Mouse (Mus musculus): ENCODE measurements around the gene Pgam2.
"Not testable (repeated sequence)": the region's sequence is repeated elsewhere in the genome, so short reads cannot be mapped to it uniquely, and the experiment has no call there.

Gene Pgam2

GRCm38 (mm10) chr11:5803551-5803981 is at the start of gene Pgam2:
Pgam2 (minus strand) TSS chr11:5803733.
- DNase-seq (ENCODE audit: low read depth, low spot score) = no peak

GRCm38 (mm10) chr11:5852314-5852713 is 48.8 kb upstream of the Pgam2 start:
- no peak for DNase-seq (ENCODE audit: low read depth, low spot score)

DNA sequence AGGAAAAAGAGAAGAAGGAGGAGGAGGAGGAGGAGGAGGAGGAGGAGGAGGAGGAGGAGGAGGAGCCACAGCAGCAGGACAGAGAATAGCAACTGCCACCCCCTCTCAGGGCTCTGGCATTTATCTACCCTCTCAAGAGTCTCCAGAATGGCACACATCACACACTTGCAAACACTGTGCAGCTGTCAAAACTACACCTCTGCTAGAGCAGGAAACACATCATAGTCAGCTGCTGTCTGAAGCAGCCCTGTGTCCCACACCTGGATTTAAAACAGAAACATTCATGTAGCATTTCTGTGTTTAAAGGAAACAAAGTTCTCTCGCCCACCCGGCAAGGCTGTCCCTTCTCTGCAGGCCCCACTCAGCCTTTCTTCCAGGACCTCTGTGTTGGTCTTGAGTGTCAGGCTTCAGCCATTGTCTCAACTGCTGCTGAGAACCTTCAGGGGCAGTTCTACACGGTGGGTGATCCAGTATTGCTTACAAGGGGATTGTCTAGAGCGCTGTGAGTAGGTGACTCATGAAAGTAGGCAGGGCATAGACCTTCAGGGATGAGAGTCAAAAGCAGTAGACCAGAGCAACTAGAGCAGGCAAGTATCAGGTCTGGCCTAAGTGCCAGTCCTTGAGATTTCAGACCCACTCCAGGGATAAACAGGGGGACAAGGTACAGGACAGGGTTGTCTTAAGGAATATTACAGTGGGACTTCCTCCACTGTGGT is 47.6 kb upstream of the Pgam2 start:
- DNase-seq (ENCODE audit: low read depth, low spot score) = no peak

DNA sequence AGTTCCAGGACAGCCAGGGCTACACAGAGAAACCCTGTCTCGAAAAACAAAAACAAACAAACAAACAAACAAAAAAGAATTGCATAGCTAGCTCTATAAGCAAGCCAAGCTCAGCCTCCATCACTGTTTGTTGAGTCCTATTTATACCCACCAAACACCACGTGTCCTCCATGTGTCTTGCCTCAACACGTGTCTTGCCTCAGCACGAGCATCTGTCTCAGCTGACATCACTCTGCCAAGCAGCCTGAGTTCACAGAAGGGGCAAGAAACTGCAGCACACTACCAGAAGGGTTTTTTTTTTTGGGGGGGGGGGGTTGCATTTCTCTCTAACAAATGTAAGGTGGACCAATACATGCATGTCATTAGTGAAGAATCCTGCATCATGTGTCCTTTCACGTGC is 46.9 kb upstream of the Pgam2 start:
- no peak for DNase-seq (ENCODE audit: low read depth, low spot score)

DNA sequence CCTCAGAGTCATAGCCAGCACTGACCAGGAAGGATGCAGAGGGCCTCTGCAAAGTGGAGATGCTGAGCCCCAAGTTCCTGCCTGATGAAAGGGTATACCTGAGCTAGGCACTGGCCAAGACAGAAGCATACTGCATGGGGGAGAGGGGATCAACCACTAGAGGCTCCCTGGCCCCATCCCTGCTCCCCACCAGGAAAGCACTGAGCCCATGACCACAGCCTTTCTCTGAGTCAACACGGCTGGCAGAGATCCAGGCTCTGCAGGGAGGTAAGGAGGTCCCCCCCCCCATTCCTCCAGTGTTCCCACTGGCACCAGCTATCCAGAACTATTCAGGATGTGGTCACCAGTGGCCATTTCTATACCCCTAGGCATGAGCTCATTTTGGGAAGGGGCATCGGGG is 45.8 kb upstream of the Pgam2 start:
- DNase-seq (ENCODE audit: low read depth, low spot score) = no peak

DNA sequence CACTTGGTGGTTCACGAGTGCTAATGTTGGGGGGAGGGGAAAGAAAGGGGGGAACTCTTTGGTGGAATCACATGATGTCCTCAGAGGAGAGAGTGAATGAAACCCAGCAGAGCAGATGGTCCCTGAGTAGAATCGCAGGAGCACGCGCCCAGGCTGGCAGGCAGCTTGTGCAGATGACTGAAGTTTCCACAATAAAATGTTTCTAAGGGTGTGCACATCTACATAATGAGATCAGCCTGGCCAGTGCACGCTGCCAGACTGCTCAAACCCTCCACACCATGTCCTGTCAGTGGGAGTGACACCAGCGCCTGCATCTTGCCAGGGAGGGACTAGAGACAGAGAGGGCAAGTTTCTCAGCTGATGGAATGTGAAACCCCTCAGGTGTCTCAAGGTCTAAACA is 45.2 kb upstream of the Pgam2 start:
- no peak for DNase-seq (ENCODE audit: low read depth, low spot score)

DNA sequence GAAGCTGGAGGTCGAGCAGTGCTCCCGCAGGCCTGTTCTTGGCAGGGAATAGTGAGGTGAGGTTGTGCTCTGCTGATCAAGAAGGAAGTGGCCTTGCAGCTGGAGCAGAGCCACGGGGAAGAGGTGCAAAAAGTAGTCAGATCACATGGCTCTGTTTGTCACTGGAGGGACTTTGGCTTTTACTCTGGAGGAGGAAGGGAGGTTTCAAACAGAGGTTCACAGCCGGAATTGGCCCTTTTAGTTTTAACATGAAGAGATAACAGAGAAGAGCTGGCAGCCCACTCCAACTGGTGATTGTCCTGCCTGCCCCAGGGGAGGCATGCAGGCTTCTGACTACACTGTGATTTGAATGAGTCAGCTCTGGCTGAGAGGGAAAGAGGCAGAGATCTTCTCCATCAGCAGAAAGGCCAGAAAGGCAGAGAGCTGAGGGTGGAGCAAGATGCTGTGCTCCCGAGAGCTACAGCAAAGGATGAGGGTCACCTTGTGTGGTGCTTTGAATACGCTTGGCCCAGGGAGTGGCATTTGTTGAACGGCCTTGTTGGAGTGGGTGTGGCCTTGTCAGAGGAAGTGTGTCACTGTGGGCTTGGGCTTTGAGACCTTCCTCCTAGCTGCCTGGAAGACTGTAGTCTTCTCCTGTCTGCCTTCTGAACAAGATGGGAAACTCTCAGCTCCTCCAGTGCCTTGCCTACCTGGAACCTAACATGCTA is 43.3 kb upstream of the Pgam2 start:
- no peak for DNase-seq (ENCODE audit: low read depth, low spot score)

GRCm38 (mm10) chr11:5843131-5843530 is 39.6 kb upstream of the Pgam2 start:
- DNase-seq (ENCODE audit: low read depth, low spot score) = no peak

DNA sequence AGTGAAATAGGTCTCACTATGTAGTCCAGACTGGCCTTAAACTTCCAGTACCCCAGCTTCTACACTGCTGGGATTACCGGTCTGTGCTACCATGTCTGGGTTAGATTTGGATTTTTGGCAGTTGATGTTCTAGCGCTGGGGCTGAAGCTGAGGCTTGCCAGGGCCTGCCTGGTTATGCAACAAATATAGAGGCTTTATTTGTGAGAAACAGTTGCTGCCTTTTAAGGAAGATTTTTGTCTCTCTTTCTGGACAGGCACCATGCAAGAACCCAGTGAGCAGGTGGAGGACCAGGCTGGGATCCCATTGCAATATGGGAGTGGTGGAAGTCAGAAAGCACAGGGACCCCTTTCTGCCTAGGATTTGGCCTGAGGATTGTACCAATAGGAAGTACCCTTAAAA is 38.2 kb upstream of the Pgam2 start:
- no peak for DNase-seq (ENCODE audit: low read depth, low spot score)

DNA sequence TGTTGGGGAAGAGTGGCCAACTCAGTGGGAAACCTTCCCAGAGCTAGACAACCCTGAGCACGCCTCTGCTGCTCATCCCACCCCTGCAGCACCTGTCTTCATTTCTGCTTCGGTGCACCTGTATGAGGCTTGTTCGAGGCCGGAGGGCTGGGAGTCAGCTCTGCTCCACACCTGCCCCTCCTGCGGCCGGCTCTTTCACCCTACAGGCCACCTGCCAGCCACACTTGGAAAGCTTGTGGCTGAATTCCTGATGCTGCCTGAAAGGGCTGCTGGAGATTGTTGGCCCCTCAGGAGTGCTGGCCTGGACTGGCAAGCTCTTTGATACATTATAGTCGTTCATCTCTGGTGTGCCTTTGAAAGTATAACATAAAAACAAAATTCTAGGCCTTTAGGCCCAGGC is 36.8 kb upstream of the Pgam2 start:
- no peak for DNase-seq (ENCODE audit: low read depth, low spot score)

- DNase-seq (ENCODE audit: low read depth, low spot score) = peak; percentile 90
These were observed 34.0 kb upstream of the Pgam2 start, which contains the start of gene Polm for GRCm38 (mm10) chr11:5837251-5838246. Polm (minus strand) TSS chr11:5838016.

GRCm38 (mm10) chr11:5836126-5836525 is 32.6 kb upstream of the Pgam2 start:
- no peak for DNase-seq (ENCODE audit: low read depth, low spot score)

GRCm38 (mm10) chr11:5835057-5835456 is 31.5 kb upstream of the Pgam2 start:
- no peak for DNase-seq (ENCODE audit: low read depth, low spot score)

- DNase-seq (ENCODE audit: low read depth, low spot score) = no peak
These were observed 31.0 kb upstream of the Pgam2 start for GRCm38 (mm10) chr11:5834506-5834905.

- DNase-seq (ENCODE audit: low read depth, low spot score) = no peak
These were observed 25.8 kb upstream of the Pgam2 start for GRCm38 (mm10) chr11:5829327-5829726.

GRCm38 (mm10) chr11:5828509-5829191 is 25.1 kb upstream of the Pgam2 start:
- DNase-seq (ENCODE audit: low read depth, low spot score) = no peak

DNA sequence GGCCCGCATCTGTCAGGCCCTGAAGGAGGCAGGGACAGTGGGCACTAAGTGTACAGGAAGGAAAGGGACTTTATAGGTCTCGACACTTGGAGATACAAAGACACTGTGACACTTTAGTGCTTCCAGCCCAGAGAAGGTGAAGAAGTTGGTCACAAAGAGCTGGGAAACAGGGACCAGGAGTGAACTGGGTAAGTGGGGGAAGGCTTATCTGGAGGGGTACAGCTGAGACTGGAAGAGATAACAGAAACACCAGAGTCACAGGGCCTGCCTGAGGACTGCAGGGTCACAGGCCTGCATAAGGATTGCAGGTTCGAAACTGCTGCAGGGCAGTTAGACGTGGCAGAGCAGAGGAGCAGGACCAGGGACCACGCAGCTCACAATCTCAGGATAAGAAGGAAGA is 24.4 kb upstream of the Pgam2 start:
- no peak for DNase-seq (ENCODE audit: low read depth, low spot score)

DNA sequence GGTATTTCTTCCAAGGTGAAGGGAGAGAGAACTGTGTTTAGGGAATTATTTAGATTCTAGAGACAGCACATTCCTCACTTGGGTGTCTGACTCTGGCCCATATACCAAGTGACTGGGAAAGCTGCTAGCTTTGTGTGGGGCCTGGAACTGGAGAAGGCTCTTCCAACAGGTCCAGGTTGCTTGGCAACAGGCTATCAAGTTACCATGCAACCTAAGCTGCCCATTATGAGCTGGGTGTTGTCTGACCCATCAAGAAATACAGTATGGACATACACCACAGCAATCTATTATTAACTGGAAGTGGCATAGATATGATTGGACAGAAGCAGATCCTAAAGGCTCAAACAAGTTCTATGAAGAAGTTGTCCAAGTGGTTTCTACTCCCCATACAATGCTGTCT is 21.9 kb upstream of the Pgam2 start:
- no peak for DNase-seq (ENCODE audit: low read depth, low spot score)

DNA sequence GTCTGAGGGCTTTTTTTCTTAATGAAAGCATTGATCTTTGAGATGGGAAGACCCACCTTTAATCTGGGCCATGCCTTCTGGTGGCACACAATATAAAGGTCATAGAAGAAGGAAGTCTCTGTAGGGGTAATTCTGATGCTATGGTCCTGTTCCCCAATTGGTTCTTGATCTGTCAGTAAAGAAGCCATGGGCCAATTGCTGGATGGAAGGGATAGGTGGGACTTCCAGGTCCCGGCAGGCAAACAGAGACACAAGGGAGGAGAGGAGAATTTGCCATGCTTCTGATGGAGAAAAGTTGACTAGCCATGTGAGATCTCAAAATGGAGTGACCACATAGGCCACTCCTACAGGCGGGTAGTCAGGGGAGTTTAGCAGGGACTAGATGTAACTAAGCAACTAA is 15.7 kb upstream of the Pgam2 start:
- DNase-seq (ENCODE audit: low read depth, low spot score) = no peak

DNA sequence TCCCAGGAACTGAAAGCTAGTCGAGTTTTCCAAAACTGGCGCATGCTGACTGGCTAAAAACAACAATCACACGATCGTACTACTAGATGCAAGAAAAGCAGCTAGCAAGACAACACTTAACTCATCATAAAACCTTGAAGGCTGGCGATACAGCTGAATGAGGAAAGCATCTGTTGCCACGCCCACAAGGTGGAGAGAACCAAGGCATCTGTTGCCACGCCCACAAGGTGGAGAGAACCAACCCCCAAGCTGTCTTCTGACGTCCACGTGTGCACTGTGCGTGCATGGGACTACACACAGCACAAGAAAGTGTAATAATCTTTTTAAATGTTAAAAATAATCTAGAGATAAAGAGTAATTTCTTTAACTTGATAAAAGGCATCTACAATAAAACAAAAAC is 9.8 kb upstream of the Pgam2 start:
- no peak for DNase-seq (ENCODE audit: low read depth, low spot score)

GRCm38 (mm10) chr11:5809487-5809886 is 6.0 kb upstream of the Pgam2 start:
- not testable (repeated sequence) for DNase-seq (ENCODE audit: low read depth, low spot score)
